Mouse (Mus musculus) heart, postnatal 25 days (tissue): ENCODE measurements around the gene Trpm8. TPM values are rescaled to one million over a fixed set of nuclear protein-coding genes. Genes with fewer than 3 reads are reported as not detected.

Experiments
- DNase-seq: peaks from one replicate; pipeline ENCODE4 v3.0.0; 2022; ENCODE audit warnings: low spot score
- intact Hi-C: fragments of 180-260 bp; cut with DNase I; formaldehyde crosslinking; loops from one replicate; pipeline ENCODE4 v1.15.1; 2025
- total RNA-seq, 2 experiments: library from RNA; stranded (reverse); gene quantifications; 2 replicates each; pipeline ENCODE4 v1.2.3; 2021

Trpm8 gene
- total RNA-seq, 2 experiments from 2014 or later, result not detected

DNA sequence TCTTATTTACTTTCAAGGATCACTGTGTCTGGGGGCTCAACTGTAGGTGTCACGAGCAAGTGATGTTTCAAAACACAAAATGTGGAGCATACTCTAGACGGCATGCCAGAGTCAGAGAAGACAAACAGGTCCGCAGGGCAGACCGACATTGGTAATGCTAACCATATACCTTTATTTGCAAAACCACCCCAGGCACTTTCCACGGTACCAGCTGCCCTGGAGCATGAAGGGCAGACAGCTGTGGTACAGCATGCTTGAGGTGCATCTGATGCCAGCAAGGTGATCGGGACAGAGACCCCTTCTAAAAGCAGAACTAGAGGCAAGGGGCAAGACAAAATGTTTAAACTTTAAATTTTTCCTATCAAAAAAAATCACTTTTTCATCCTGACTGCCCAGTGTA is 14.5 kb upstream of the Trpm8 start:
- DNase-seq, result no peak
- intact Hi-C loops, result no loop called here

DNA sequence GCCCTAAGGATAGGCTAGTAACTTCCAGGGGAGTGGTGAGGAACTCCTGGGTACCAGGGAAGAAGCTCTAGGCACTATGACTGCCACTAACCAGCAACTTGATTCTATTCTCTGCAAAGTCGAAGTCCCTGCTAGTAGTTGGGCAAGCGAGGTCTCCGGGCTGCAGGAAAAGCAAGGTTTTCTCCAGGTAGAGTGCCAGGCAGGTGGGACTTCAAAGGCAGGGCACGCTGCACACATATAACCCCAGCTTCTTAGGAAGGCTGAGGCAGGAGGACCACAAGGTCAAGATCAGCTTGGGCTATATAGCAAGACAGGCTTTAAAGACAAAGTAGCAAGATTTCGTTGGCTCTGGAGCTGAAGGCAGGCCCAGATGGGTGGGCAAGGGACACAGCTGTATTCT is 13.7 kb upstream of the Trpm8 start:
- DNase-seq, result no peak
- intact Hi-C loops, result no loop called here

DNA sequence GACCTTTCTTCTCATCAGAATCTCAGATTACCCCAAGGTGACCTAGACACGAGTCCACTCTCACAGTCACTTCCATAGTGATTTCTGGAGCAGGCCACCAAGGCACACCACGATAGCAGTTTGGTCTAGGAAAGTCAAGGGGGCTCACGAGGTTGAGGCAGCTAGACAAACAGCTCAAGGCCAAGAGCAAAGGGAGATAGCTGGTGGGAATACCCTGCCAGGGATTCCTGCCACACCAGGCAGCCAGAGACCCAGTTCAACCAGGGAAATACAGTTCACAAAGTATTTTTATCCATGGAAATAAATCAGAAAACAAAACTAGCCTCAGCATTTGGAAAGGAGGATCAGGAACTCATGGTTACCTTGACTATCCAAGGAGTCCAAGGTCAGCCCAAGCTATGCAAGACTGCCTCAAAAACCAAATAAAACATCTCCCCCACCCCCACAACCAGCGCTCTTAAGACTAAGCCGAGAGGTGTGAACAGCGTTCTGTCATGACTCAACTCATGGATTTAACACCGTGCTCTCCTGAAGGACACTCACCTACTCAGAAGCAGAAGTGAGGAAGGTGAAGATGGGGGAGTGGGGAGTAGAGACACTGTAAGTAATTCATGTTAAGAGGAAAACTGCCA is 13.1 kb upstream of the Trpm8 start:
- DNase-seq, result no peak
- intact Hi-C loops, result no loop called here

DNA sequence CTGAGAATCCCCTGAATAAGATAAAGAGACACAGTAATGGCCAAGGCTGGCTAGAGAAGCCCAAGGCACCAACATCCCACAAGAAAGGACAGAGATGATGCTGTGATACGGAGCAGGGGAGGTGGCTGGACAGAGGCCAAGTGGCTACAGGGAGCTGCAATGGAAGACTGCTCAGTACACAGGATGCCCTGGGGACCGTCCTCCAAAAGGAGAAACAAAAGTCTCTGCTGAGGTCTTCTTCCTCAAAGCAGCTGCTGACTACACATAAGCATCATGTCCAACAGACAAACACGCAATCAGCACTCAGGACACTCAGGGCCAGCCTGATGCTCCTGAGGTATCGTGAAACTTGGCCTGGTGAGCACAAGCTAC is 12.6 kb upstream of the Trpm8 start:
- intact Hi-C loops, result no loop called here
- no peak for DNase-seq

DNA sequence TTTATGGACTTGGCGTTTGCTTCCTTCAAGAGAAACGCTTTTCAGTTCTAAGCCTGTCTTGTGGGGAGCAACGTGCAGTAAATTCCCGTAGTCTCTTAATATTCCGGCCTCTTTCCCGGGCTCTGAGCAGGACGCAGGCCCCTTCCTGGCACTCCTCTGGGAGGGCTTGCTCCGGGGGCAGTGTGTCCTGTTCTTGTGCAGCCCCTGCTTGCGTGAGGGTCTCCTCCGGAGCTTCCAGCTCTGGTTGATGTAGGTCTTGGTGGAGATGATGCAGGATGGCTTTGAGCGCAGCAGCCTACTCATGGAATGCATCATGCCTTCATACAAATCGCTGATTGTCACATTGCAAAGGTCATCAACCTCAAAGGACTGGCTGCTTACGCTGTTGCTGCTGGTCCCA is 11.3 kb upstream of the Trpm8 start:
- DNase-seq, result no peak
- intact Hi-C loops, result no loop called here

DNA sequence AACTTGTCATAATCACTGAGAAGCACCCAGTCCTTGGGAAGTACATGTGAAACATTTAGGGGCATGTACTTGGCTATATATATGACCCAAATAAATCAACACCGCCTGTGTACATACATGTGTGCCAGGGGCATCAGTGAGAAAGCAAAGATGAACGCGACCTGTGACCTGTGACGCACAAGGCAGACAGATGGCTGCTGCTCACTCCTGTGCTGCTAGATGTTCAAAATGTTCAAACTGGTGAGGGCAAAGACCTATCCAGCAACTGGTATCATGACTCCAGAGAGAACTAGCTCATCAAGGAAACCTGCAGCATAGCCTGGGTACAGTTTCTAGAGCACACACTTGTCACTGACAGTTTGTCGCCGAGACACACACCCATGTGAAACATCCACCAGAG is 10.0 kb upstream of the Trpm8 start:
- no peak for DNase-seq
- intact Hi-C loops, result no loop called here

DNA sequence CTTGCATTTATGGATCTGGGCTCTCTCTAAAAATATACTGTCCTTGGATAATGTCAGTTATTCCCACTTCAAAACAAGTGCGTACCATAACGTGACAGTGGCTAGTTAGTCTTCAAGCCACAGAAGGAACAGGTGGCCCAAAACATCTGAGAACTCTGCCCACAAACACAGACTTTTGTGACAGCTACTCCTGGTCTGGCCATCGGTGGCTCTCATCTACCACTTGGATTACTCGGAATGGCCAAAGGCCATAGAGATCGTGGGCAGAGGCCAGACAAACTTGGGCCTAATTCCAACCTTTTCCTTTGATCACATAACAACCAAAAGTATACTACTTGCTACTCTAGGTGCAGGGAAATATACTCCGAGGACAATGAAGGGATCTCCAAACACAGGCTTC is 9.4 kb upstream of the Trpm8 start:
- intact Hi-C loops, result no loop called here
- no peak for DNase-seq

DNA sequence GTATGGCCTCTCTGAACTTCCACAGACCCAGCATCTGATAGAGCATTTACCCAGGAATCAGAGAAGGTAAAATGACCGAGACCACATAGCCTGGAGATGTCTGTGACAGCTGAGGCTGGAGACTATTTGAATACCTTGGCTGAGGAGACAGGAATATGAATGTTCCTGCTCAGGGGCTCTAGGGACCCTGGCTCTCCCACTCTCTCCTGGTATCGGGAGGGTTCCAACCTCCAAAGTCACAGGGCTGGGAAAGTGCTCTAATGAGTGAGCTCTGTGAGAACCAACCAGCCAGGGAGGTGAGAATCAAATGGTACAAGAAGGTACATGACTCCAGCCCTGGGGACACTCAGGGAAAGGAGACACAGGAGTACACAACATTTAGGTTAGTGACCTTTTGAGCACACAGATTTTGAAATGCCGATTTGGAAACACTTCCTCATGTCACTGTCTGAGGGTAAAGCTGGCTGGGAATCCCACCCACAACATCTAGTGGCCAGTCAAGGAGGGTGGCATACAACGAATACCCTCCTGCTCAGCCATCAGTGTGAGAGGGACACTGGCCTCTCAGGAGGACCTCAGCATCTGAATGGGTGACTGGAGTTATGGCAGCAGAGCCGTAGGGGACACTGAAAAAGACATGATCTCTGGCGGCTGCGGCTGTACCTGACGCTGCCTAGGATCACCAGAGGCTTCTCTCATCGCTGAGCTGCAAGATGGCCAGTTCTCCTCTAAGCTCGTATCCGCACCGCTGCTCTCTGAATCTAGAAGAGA is 7.7 kb upstream of the Trpm8 start:
- no peak for DNase-seq
- intact Hi-C loops, result no loop called here

DNA sequence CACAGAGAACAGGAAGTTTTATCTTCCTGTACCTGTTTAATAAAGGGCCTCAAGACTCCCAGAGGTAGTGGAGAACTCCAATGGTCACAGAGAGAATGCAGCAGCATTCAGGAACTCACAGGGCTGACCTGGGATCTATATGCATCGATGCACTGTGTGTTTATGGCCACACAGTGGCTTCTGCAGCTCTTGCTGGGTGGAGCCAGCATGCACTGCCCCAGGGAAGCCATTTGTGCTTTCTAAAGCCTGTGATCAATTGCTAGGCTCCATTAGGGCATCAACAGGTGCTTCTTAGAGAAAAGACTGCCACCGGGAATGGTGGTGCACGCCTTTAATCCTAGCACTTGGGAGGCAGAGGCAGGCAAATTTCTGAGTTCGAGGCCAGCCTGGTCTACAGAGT is 4.6 kb upstream of the Trpm8 start:
- no peak for DNase-seq
- intact Hi-C loops, result no loop called here

DNA sequence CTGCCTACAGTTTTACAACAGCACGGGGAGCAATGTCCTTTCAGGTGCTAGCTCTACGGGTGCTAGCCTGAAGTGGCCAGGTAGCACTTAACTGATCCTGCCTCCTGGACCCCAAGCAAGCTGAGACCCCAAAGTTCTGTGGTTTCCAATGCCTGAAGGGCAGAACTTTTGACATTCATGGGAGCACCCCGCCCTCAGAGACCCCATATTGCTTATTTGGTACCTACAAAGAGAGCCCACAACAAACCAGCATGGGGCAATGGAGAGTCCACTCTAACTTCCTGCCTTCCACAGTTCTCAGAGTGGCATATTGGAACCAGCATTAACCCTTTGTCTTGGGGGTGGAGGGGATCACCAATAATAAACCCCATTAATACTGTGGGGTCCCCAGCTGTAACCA is 4.1 kb upstream of the Trpm8 start:
- intact Hi-C loops, result no loop called here
- DNase-seq, result peak; percentile 3

DNA sequence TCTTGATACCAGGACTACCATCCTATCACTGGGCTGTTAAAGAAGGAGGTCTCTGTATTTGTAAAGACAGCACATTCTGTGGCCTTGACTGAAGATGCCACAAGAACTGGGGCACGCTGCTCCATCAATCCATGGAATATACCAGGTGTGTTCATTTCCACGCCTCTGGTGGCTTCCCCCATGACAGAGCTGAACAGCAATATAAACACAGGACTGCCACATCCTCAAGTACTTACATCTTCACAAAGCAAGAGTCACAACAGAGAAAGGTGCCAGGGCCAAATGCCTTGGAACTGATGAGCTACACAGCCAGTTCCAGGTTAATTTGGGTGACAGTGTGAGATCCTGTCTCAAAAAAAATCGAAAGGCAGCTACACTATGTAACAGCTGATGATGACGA is 3.6 kb upstream of the Trpm8 start:
- peak; percentile 11 for DNase-seq
- intact Hi-C loops, result no loop called here

DNA sequence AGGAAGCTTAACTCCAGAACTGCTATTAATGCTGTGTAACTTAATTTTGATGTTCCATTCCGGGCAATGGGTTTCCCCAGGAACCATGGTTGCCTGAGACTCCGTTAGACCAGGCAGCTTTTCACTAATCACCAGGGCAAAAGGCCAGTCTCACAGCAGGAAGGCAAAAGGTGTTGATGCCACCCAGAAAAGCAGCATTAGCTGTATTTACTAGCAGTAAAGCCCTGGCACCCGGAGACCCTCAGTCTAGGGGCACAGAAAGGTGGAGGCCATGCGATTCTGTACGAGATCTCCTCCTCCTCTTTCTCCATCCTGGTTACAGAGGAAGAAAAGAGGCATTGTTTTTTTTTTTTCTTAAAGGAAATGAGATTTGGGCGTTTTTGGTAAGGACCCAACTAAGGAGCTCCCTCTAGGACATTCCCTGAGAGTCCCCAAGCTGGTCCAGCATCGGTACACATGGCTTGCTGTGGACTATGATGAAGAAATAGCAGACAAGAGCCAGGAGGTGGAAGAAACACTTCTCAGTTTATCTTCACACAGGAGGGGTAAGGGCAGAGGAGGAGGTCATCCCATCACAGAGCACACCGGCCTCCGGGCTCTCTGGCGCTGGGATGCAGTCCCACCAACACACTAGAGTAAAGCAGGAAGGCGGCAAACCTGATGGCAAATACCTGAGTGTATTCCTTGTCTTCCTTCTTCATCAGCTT is 2.9 kb upstream of the Trpm8 start:
- intact Hi-C loops, result loop anchor here (5.0 kb wide), 1 partner anchor 267 kb away; the partner anchor contains the start of gene Usp40
- DNase-seq, result peak; percentile 7

DNA sequence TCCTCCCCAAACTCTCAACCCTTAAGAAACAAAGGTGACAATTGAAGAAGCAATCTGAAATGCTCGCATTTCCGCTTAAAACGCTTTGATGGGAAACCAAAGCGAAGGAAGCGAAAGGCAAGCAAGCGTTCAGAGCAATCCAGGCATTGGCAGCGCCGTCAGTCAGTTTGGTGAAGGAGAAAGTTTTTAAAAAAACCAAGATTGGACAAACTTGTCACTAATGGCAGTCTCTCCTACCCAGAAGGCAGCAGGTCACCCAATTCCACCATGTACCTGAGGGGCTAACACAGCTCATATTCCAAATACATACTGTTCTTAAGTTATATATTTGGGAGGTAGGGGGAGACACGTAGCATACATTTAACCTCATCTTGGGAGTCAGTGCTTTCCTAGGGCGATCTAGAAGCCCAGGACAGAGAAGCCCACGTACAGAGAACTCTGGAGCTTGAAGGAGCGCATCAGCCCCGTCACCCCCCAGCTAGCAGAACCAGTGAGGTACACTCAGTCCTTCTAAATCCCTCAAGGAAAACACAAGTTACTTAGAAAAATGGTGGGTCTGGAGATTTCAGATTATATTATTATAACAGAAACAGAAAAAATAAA is 2.3 kb upstream of the Trpm8 start:
- no peak for DNase-seq

DNA sequence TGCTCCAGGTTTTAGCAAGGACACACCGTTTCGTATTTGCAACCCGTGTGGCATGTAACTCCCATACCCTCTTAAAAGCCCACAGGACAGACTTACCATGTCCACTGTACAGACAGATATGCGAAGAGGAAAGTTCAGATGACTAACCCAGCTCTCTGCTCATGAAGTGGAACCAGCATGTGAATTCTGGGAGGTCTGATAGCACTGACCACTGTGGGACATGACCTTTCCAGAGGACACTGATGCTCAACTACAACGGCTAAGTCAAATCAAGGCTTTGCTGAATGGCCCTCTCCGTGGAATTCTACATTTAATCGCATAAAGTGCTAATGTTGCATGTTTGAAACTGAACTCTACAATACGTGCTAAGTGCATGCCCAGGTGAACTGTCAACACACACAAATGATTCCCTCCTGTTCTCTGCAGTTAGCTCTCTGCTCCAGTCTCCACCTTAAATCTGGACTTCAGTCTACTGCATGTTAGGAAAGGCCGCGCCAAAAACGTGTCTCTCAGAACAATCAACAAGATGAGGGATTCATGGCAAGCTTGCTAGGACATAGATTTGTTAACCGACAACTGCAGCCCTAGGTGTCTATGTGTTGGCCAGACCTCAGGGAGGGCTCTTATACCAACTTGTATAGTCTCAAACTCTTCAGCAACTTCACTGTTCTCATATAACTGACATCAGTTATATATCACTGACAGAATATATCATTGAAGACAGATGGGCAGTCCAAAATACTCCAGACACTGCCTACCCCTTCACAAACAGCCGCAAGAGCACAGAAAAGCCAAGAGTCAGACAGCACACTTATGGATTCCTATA is 1.6 kb upstream of the Trpm8 start:
- peak; percentile 4 for DNase-seq
- intact Hi-C loops, result loop anchor here (5.0 kb wide), 1 partner anchor 269 kb away; the partner anchor contains the start of gene Usp40

More for the DNA sequence above, 2.3 kb upstream of the Trpm8 start:
- intact Hi-C loops, result loop anchor here (5.0 kb wide), 1 partner anchor 268 kb away; the partner anchor contains the start of gene Usp40

DNA sequence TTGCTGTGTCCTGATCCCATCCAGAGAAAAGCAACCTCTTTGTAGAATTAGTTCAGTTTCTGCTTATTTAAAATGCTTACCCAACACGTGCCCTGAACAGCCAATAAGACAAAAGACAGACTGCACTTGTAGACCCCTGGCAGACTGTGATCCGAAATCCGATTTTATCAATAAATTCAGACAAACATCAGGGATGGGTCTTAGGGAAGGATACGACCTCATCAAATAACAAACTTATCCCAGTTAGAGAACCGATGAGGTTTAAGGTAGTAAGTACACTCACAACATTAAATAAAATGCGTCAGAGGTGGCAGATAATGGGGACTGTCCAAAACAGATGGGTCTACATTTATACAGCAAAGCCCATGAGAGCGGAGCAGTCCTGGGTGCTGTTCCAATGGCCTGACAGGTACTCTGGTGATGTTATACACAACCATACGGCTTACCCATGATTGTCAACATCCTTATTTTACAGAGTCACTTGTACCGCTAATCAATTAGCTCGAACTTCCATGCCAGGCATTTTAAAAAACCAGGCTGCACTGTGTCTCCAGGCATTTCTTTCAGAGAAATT is 850 bp upstream of the Trpm8 start:
- intact Hi-C loops, result loop anchor here (5.0 kb wide), 1 partner anchor 269 kb away; the partner anchor contains the start of gene Usp40
- DNase-seq, result no peak

DNA sequence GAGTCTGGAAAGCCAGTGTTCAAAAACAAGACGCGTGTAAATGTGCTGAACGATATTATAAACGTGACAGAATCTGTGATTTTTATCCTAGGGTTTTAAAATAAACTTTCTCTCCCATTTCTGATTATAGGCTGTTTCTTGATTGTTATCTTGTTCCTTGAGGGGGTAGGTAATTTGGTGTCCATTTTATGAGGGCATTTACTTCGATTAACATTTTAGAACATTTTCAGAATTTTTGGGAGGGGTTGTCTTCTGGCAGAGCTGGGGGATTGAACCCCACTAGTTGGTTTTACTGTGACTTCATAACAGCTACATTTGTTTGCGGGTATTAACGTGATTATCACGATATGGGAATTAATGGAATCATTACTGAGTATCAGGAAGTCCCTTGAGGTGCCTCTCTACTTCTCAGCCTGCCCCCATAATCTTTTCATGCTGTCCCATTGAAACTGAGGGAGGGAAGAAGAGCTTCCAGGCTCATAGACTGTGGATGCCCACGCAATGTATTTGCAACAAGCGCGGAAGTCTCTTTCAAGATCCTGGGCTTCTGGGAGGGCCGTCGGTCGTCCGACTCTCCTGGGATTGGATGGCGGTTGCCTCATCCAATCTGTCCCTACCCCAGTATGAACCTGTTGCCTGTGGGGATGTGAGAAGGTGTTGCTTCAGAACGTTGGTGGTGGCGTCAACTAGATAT is 504 bp downstream of the Trpm8 start:
- intact Hi-C loops, result loop anchor here (5.0 kb wide), 1 partner anchor 271 kb away; the partner anchor contains the start of gene Usp40
- no peak for DNase-seq

DNA sequence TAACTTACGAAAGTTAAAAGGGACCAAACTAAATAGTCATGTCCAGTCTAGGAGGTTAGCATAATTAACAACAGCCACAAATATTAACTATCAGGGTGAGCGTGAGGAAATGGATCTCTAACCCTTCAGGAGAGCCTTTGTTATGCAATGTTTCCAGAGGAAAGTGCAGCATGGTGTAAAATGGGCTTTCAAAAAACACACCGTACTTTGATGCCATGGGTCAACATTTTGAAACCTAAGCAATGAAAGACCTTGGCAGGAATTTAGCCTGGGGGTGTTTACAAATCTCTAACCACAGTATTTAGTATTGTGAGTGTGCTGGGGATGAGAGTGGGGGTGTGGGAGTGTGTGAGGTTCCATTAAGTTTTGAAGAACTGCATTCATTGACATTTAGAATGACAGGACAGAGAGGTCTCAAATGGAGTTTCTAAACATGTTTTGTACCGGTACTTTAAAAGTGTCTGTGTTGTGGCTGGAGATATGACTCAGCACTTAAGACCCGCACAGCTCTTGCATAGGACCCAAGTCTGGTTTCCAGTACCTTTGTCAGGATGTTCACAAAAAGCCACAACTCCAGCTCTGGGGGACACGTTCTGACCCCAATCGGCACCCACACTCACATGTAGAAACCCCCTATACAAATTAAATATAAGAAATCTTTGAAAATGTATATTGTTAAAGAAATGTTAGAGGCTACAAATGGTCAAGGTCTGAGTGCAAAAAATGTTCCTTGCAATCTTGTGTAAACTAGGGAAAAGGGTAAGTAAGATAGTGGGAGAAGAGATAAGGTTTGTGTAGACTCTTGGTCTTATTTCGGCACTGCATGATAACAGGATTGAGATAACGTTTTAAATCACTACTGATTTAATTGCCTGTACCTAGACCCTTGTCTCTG is 1.9 kb downstream of the Trpm8 start:
- intact Hi-C loops, result loop anchor here (5.0 kb wide), 1 partner anchor 272 kb away; the partner anchor contains the start of gene Usp40
- no peak for DNase-seq
